Mouse (Mus musculus) thymus, postnatal 4 days (tissue): ENCODE measurements at regions not wholly inside any gene's neighbourhood (a gene's known extent, or its start where the extent isn't known, plus 50 kb on each side); places are given as distances from the start of the nearest gene placed in this dataset.

Experiments
- DNase-seq: peaks from one replicate; pipeline ENCODE4 v3.0.0; 2021

DNA sequence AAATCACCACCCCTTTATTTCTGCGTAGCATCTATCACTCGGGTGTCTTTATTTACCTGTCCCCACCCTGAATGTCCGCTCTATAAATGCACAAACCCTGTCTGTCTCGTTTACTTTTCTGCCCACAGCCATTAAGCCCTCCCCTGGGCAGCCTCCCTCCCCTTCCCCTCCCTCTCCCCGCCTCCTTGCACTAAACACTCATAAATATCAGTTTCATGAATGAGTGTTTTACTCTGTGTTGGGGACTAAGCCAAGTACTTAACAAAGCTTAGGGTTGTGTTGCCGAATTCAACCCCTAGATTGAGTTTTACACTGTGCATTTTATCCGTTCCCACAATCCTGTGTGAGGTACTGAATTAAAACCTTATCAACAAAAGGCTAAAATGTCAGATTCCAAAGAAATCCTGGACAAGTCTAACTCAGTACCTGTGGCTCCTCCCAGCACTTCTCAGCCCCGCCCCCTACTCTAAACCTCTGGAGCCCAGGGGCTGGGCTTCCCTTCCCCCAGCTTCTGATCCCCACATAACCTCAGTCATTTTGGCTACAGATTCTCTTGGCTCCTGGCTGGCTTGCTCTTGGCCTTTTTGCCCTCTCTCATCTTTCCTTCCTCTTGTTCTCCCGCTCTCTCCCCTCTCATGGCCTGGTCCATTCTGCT is 52.0 kb upstream of the Clint1 start:
- peak; percentile 20 for DNase-seq
